ENCODE assay signal across 12 mouse cellular contexts in the genomic region with DNA sequence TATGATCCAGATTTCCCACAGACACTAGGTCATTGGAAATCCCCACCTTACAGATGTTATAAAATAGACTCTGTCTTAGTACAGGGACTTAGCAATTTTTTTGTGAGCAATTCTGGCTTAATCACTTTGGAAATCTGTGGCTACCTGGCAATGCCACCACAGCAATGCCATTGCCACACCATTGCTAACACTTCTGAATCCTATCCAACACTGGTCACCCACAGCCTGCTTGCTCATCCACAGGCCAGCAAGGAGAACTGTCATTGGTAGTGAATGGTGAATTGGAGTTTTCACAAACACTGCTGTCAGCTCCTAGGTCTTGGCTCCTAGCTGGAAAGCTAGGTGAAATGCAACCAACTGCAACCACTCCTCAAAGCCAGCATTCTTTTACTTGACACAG. TPM values are rescaled to one million over a fixed set of nuclear protein-coding genes. Genes with fewer than 3 reads are reported as not detected.
A peak's percentile ranks its signal among the peaks of the same experiment; 100 is the strongest.
DNase-seq lines count a peak whose midpoint lies in the region; ATAC-seq and TF ChIP-seq lines count a peak whose summit lies in the region.
"Had no signal": no experiment of that assay in that cellular context is flagged by ENCODE, and none has a peak within 500 bp of the region (broad histone marks: within the 10 kb centered on the region; RNA-seq: fewer than 3 reads in every experiment).

No protein-coding gene starts in this region.

- no peak overlapping the region for H3K4me2 ChIP-seq in kidney, embryonic 14.5 days (replicated peaks; ENCODE audit: low read depth, low read length)
- H3K4me2 ChIP-seq in embryonic facial prominence, embryonic 13.5 days: no peak overlapping the region
- no peak overlapping the region for H3K4me2 ChIP-seq in limb, embryonic 14.5 days (replicated peaks; ENCODE audit: low read depth, low read length, severe bottlenecking)
- H3K4me2 ChIP-seq: forebrain, embryonic 12.5 days had no signal

- peaks cover 71% of the 10 kb centered on the region for H3K4me1 ChIP-seq in kidney, embryonic 14.5 days (ENCODE audit: control insufficient read depth, insufficient read depth, low read length)
- peaks cover 82% of the 10 kb centered on the region for H3K4me1 ChIP-seq in embryonic facial prominence, embryonic 13.5 days
- peaks cover 66% of the 10 kb centered on the region for H3K4me1 ChIP-seq in limb, embryonic 14.5 days (ENCODE audit: control insufficient read depth, insufficient read depth, low read length)

- H3K27ac ChIP-seq in kidney, embryonic 14.5 days (ENCODE audit: low read depth, low read length): peak overlapping the region; percentile 98
- H3K27ac ChIP-seq in embryonic facial prominence, embryonic 13.5 days: peak overlapping the region; percentile 99
- H3K27ac ChIP-seq in limb, embryonic 14.5 days (replicated peaks; ENCODE audit: low read depth, low read length): peak overlapping the region; percentile 97
- H3K27ac ChIP-seq: forebrain, embryonic 12.5 days; macrophage had no signal

- no peak overlapping the region for H3K9ac ChIP-seq in kidney, embryonic 14.5 days (ENCODE audit: low read depth, low read length)
- no peak overlapping the region for H3K9ac ChIP-seq in embryonic facial prominence, embryonic 13.5 days
- H3K9ac ChIP-seq in limb, embryonic 14.5 days (ENCODE audit: low read depth, low read length, severe bottlenecking): no peak overlapping the region
- H3K9ac ChIP-seq: forebrain, embryonic 12.5 days had no signal

- H3K9me3 ChIP-seq in kidney, embryonic 14.5 days (ENCODE audit: control insufficient read depth, low read length): no peaks in the 10 kb centered on the region
- H3K9me3 ChIP-seq in embryonic facial prominence, embryonic 13.5 days: no peaks in the 10 kb centered on the region
- no peaks in the 10 kb centered on the region for H3K9me3 ChIP-seq in limb, embryonic 14.5 days (ENCODE audit: control insufficient read depth, low read length)
- H3K9me3 ChIP-seq: forebrain, embryonic 12.5 days had no signal

- H3K27me3 ChIP-seq in kidney, embryonic 14.5 days (ENCODE audit: control insufficient read depth, insufficient read depth, low read length): no peaks in the 10 kb centered on the region
- no peaks in the 10 kb centered on the region for H3K27me3 ChIP-seq in embryonic facial prominence, embryonic 13.5 days
- H3K27me3 ChIP-seq in limb, embryonic 14.5 days (ENCODE audit: control insufficient read depth, insufficient read depth, low read length): no peaks in the 10 kb centered on the region

- TF ChIP-seq POLR2A in limb, embryonic 14.5 days (IDR thresholded peaks at IDR 0.05; ENCODE audit: borderline replicate concordance, extremely low read depth, insufficient read depth, insufficient read length): no peak

- no peak overlapping the region for H3K4me3 ChIP-seq in kidney, embryonic 14.5 days (ENCODE audit: low read length)
- H3K4me3 ChIP-seq in embryonic facial prominence, embryonic 13.5 days: no peak overlapping the region
- H3K4me3 ChIP-seq in limb, embryonic 14.5 days (replicated peaks; ENCODE audit: low read length): no peak overlapping the region
- H3K4me3 ChIP-seq: forebrain, embryonic 12.5 days had no signal

- H3K36me3 ChIP-seq in kidney, embryonic 14.5 days (ENCODE audit: control insufficient read depth, insufficient read depth, low read length): peaks cover 8% of the 10 kb centered on the region
- H3K36me3 ChIP-seq in embryonic facial prominence, embryonic 13.5 days: peaks cover 7% of the 10 kb centered on the region
- H3K36me3 ChIP-seq in limb, embryonic 14.5 days (ENCODE audit: control insufficient read depth, insufficient read depth, low read length): peaks cover 10% of the 10 kb centered on the region

- no peak for ATAC-seq in kidney, embryonic 14.5 days (ENCODE audit: low FRiP score, low TSS enrichment)
- ATAC-seq in embryonic facial prominence, embryonic 13.5 days (ENCODE audit: insufficient number of reproducible peaks, insufficient read depth, low FRiP score, low TSS enrichment, low read depth): no peak
- no peak for ATAC-seq in limb, embryonic 14.5 days (ENCODE audit: low FRiP score, low read depth)

- DNase-seq in kidney, postnatal 10 days: no peak
- peak; percentile 39 for DNase-seq in 416B (ENCODE audit: low read depth)
- no peak for DNase-seq in limb, embryonic 14.5 days (ENCODE audit: low spot score)
- no peak for DNase-seq in embryo, embryonic 9.5 days (ENCODE audit: extremely low spot score)
- no peak for DNase-seq in right cerebral cortex, postnatal 14 days
- DNase-seq: cerebellum, adult 9-11 months; gastrocnemius, postnatal 36 days; thymus, postnatal 25 days had no signal

RNA-seq across cellular contexts. Expression of a gene that starts 2.7 kb away (rescaled TPM):
- 170 and 191 TPM in 2 replicates for polyA plus RNA-seq in kidney, embryonic 14.5 days (2014; fragmentation: Nextera tagmentation; extraction: Ambion mirVana)
- polyA plus RNA-seq in embryonic facial prominence, embryonic 13.5 days (2015; fragmentation: Nextera tagmentation; extraction: Ambion mirVana): 199 and 251 TPM in 2 replicates
- polyA plus RNA-seq in limb, embryonic 14.5 days (2012; rRNA removed): 222 and 268 TPM in 2 replicates
- polyA plus RNA-seq in limb, embryonic 14.5 days (2014; fragmentation: Nextera tagmentation; extraction: Ambion mirVana): 191 and 204 TPM in 2 replicates

RNA-seq across cellular contexts. Expression of a gene that starts 2.9 kb away (rescaled TPM):
- 500 and 653 TPM in 2 replicates for polyA plus RNA-seq in kidney, embryonic 14.5 days (2014; fragmentation: Nextera tagmentation; extraction: Ambion mirVana)
- polyA plus RNA-seq in embryonic facial prominence, embryonic 13.5 days (2015; fragmentation: Nextera tagmentation; extraction: Ambion mirVana): 415 and 422 TPM in 2 replicates
- polyA plus RNA-seq in limb, embryonic 14.5 days (2012; rRNA removed): 364 and 388 TPM in 2 replicates
- polyA plus RNA-seq in limb, embryonic 14.5 days (2014; fragmentation: Nextera tagmentation; extraction: Ambion mirVana): 502 and 567 TPM in 2 replicates

RNA-seq across cellular contexts. Expression of a gene that starts 10.8 kb away (rescaled TPM):
- polyA plus RNA-seq in kidney, embryonic 14.5 days (2014; fragmentation: Nextera tagmentation; extraction: Ambion mirVana): 29.7 and 31.4 TPM in 2 replicates
- polyA plus RNA-seq in embryonic facial prominence, embryonic 13.5 days (2015; fragmentation: Nextera tagmentation; extraction: Ambion mirVana): 17.4 and 17.8 TPM in 2 replicates
- 29.5 and 37.8 TPM in 2 replicates for polyA plus RNA-seq in limb, embryonic 14.5 days (2012; rRNA removed)
- 29.7 and 31.3 TPM in 2 replicates for polyA plus RNA-seq in limb, embryonic 14.5 days (2014; fragmentation: Nextera tagmentation; extraction: Ambion mirVana)

RNA-seq across cellular contexts. Expression of a gene that starts 22.0 kb away (rescaled TPM):
- 19.5 and 27.1 TPM in 2 replicates for polyA plus RNA-seq in kidney, embryonic 14.5 days (2014; fragmentation: Nextera tagmentation; extraction: Ambion mirVana)
- 28.6 and 32.8 TPM in 2 replicates for polyA plus RNA-seq in embryonic facial prominence, embryonic 13.5 days (2015; fragmentation: Nextera tagmentation; extraction: Ambion mirVana)
- polyA plus RNA-seq in limb, embryonic 14.5 days (2012; rRNA removed): 61.9 and 78.3 TPM in 2 replicates
- 27.7 and 32.2 TPM in 2 replicates for polyA plus RNA-seq in limb, embryonic 14.5 days (2014; fragmentation: Nextera tagmentation; extraction: Ambion mirVana)

RNA-seq across cellular contexts. Expression of a gene that starts 34.9 kb away (rescaled TPM):
- polyA plus RNA-seq in kidney, embryonic 14.5 days (2014; fragmentation: Nextera tagmentation; extraction: Ambion mirVana): 7.5 and 10.4 TPM in 2 replicates
- 8.2 and 11.5 TPM in 2 replicates for polyA plus RNA-seq in embryonic facial prominence, embryonic 13.5 days (2015; fragmentation: Nextera tagmentation; extraction: Ambion mirVana)
- 19.8 and 21.5 TPM in 2 replicates for polyA plus RNA-seq in limb, embryonic 14.5 days (2012; rRNA removed)
- 15.1 and 20.9 TPM in 2 replicates for polyA plus RNA-seq in limb, embryonic 14.5 days (2014; fragmentation: Nextera tagmentation; extraction: Ambion mirVana)
- polyA plus RNA-seq: macrophage had no signal
